Mouse (Mus musculus) hindbrain, embryonic 14.5 days (tissue): ENCODE results near the gene Obox7. TPM values are rescaled to one million over a fixed set of nuclear protein-coding genes. Genes with fewer than 3 reads are reported as not detected.
A peak's percentile ranks its signal among the peaks of the same experiment; 100 is the strongest.
"Not testable (repeated sequence)": the region's sequence is repeated elsewhere in the genome, so short reads cannot be mapped to it uniquely, and the experiment has no call there.

ENCODE experiments used
- ATAC-seq: fragments of 200-750 bp; cut with Nextera tagmentation; 2 replicates; pipeline ENCODE4 v1.8.0; 2017; ENCODE audit warnings: moderate number of reproducible peaks, mild to moderate bottlenecking, moderate TSS enrichment, moderate library complexity; ENCODE audit not compliant: low FRiP score
- DNase-seq: peaks from one replicate; pipeline ENCODE4 v3.0.0-alpha.2; 2015; ENCODE audit warnings: low spot score
- H3K27ac ChIP-seq: fragments of 300-500 bp; sonication (generic); 2 replicates; pipeline ENCODE4 v1.5.1; 2014; ENCODE audit warnings: mild to moderate bottlenecking, moderate library complexity
- H3K27me3 ChIP-seq: fragments of 300-500 bp; sonication (generic); 2 replicates; pipeline ENCODE4 v1.6.1; 2014; ENCODE audit warnings: mild to moderate bottlenecking, low read length, mixed read lengths; ENCODE audit not compliant: control insufficient read depth, insufficient read depth
- H3K36me3 ChIP-seq: fragments of 300-500 bp; sonication (generic); replicated peaks from 2 replicates; pipeline ENCODE4 v1.6.1; 2014; ENCODE audit not compliant: control insufficient read depth, insufficient read depth
- H3K4me1 ChIP-seq: fragments of 300-500 bp; sonication (generic); replicated peaks from 2 replicates; pipeline ENCODE4 v1.6.1; 2014; ENCODE audit warnings: antibody characterized with exemption, low read length, mixed read lengths; ENCODE audit not compliant: control insufficient read depth, insufficient read depth
- H3K4me2 ChIP-seq: fragments of 300-500 bp; sonication (generic); replicated peaks from 2 replicates; pipeline ENCODE4 v1.6.1; 2014; ENCODE audit warnings: mild to moderate bottlenecking, moderate library complexity
- H3K4me3 ChIP-seq: fragments of 300-500 bp; sonication (generic); replicated peaks from 2 replicates; pipeline ENCODE4 v1.5.1; 2014; ENCODE audit warnings: mild to moderate bottlenecking, low read length
- H3K9ac ChIP-seq: fragments of 300-500 bp; sonication (generic); 2 replicates; pipeline ENCODE4 v1.6.1; 2014
- H3K9me3 ChIP-seq: fragments of 300-500 bp; sonication (generic); 2 replicates; pipeline ENCODE4 v1.6.1; 2016; ENCODE audit warnings: low read length; ENCODE audit not compliant: control insufficient read depth
- WGBS: fragments of 180-500 bp; shearing (Covaris S2); extraction: QIAGEN DNeasy Blood & Tissue Kit; methylation state at CpG from one replicate; pipeline ENCODE4 v1.1.7; 2014; 5-methylcytosine and 5-hydroxymethylcytosine counted together
- polyA plus RNA-seq: library from polyadenylated mRNA; unstranded; fragments of >200 nt; fragmentation: Nextera tagmentation; extraction: Ambion mirVana; gene quantifications from 2 replicates; pipeline ENCODE4 v1.2.1, GENCODE M21; 2014

Gene Obox7
- polyA plus RNA-seq = not detected in 2 replicates

GRCm38 (mm10) chr7:14659196-14659595, at the start of gene Obox7:
Gene Obox7 (plus strand): TSS chr7:14659496.
- H3K4me2 ChIP-seq, H3K27me3 ChIP-seq, H3K4me3 ChIP-seq, H3K9ac ChIP-seq, H3K27ac ChIP-seq, DNase-seq, ATAC-seq, H3K36me3 ChIP-seq, H3K4me1 ChIP-seq: not testable (repeated sequence)
- peaks cover 25% of the 10 kb centered on the region for H3K9me3 ChIP-seq
- WGBS = 76% methylated on average over 1 of the region's 1 CpGs

- not testable (repeated sequence) for H3K27me3 ChIP-seq, DNase-seq, H3K36me3 ChIP-seq, H3K4me1 ChIP-seq
- Histone ChIP-seq H3K27ac (peak overlapping the region; percentile 51; the same call in 1 of the 2 replicates), H3K4me2 (peak overlapping the region; percentile 38), H3K4me3 (peak overlapping the region; percentile 32), H3K9me3 (peaks cover 23% of the 10 kb centered on the region), H3K9ac (peak overlapping the region; percentile 42; the same call in 1 of the 2 replicates)
- 5% methylated on average over 86 of the region's 132 CpGs for WGBS
- ATAC-seq = peak; percentile 91
Observed at GRCm38 (mm10) chr7:14622556-14623542, 36.4 kb upstream of the Obox7 start.

Other genes starting within 250 kb of the Obox7 start
- not detected in 2 replicates for gene Sult2a8, start 212.7 kb upstream of the Obox7 start, polyA plus RNA-seq
- not detected in 2 replicates for gene Sult2a7, start 165.3 kb upstream of the Obox7 start, polyA plus RNA-seq
- 0.26 and 0.51 TPM in 2 replicates for gene Vmn1r90, start 96.0 kb upstream of the Obox7 start, polyA plus RNA-seq